Mouse (Mus musculus) heart, postnatal 0 days (tissue): ENCODE data around the gene Inka1.

Source experiments
- CTCF ChIP-seq: IDR thresholded peaks from 2 replicates; pipeline ENCODE4 v1.5.1; 2016; ENCODE audit warnings: antibody characterized with exemption, control low read depth, low read depth
- EP300 ChIP-seq: IDR thresholded peaks from 2 replicates; pipeline ENCODE4 v1.6.1; 2016; ENCODE audit warnings: antibody characterized with exemption, low read depth

DNA sequence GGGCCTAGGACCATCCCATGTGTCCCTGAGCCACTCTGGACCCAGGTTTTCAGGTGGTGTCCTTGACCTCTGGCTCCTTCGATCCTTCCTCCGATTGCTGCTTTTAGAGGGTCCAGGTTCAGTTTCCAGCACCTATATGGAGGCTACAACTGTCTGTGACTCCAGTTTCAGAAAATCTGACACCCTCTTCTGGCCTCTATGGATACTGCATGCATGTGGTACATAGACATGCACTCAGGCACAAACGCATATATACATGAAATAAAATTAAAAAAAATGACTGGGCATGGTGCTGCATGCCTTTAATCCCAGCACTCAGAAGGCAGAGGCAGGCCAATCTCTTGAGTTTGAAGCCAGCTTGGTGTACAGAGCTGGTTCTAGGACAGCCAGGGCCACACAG lies 42.2 kb upstream of the Inka1 start:
- no peak for TF ChIP-seq CTCF
- TF ChIP-seq EP300: no peak
